Mouse (Mus musculus) erythroblast, embryonic 14.5 days (primary cell): Measurements from ENCODE around the gene Rerg.

ENCODE experiments used
- GATA1 ChIP-seq: IDR thresholded peaks from 2 replicates; pipeline ENCODE4 v1.6.1; 2012; ENCODE audit warnings: low read length, inconsistent platforms, mixed read lengths
- TAL1 ChIP-seq: IDR thresholded peaks from 3 replicates; pipeline ENCODE4 v1.6.1; 2012; ENCODE audit warnings: low read length, inconsistent platforms, mixed read lengths

DNA sequence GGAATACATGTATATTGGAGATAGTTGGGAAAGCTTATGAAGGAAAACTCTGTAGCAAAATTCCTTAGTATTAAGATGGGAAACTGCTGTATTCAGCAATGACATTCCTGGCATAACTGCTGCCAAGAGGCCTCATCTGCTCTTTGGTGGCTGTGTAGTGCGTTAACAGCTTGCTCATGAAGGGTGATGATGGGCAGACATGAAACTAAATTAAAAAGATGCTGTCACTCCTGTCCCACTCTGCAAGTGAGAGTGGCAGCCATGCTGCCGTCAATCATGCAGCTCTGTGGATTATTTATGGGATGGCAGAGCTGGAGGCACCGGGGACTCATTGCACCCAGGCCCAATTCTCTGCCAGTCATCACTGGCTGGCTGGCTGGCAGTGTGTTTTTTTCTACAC lies 8.7 kb upstream of the Rerg start:
- TF ChIP-seq GATA1, result no peak
- TF ChIP-seq TAL1, result no peak
